Mouse (Mus musculus): Measurements from ENCODE around the gene Fam151a. TPM values are rescaled to one million over a fixed set of nuclear protein-coding genes. Genes with fewer than 3 reads are reported as not detected.

Gene Fam151a
- total and polyA plus RNA-seq, 3 experiments = 0.11 to 0.34 (median 0.24) TPM

DNA sequence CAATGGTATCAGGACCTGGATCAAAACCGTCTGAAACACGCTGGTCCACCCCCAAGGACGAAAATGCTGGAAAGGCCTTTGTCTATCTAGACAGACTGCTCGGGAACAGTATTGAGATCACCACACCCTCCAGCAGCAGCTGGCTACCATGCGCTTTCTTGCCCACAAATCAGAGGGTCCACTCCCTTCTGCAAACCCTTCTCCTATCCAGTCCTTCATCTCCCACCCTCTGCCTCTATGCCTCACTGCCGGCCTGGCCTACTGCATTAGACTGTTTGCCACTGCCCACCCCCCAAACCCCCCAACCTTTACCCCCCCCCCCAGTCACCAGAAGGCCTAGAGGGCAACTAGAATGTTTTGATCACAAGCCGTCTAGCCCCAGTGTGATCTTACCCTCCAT lies 51.7 kb downstream of the Fam151a start:
- no peak for TF ChIP-seq MAFK (IDR thresholded peaks at IDR 0.05; ENCODE audit: insufficient replicate concordance, low read length)
- no peak for TF ChIP-seq CHD2 (IDR thresholded peaks at IDR 0.05; ENCODE audit: low read length)
- H3K27me3 ChIP-seq (replicated peaks) = no peaks in the 10 kb centered on the region
- DNase-seq (ENCODE audit: extremely low read depth) = no peak
- in situ Hi-C loops (cut with MboI; ENCODE audit: low pct_ligation_motif_present, low pct_unique_long_range_greater_than_20kb, low sequenced_read_pairs) (no loop called here), dilution Hi-C loops (cut with MboI; ENCODE audit: extremely low pct_ligation_motif_present, extremely low pct_unique_long_range_greater_than_20kb, low sequenced_read_pairs) (no loop called here)
- H3K9ac ChIP-seq (ENCODE audit: insufficient read depth, low read depth) = no peak overlapping the region
- no peak overlapping the region for H3K27ac ChIP-seq (ENCODE audit: insufficient read depth, low read depth)
- peaks cover 0 to 19% of the 10 kb centered on the region in 2 experiments for H3K36me3 ChIP-seq (replicated peaks in 1 of 2; ENCODE audit: control insufficient read depth in 1 of 2, insufficient read depth in 1 of 2, low read length in 1 of 2)
- no peak overlapping the region for H3K4me3 ChIP-seq (replicated peaks in 1 of 3; ENCODE audit: low read depth in 2 of 3, low read length in 2 of 3, poor library complexity in 1 of 3)
- no peak overlapping the region for H3K4me2 ChIP-seq (ENCODE audit: insufficient read depth, low read depth, poor library complexity, severe bottlenecking)
- H3K79me2 ChIP-seq (replicated peaks; ENCODE audit: control insufficient read depth, extremely low read depth, insufficient read depth, poor library complexity, severe bottlenecking) = no peaks in the 10 kb centered on the region
- peaks cover 23 to 60% of the 10 kb centered on the region in 2 experiments for H3K4me1 ChIP-seq (ENCODE audit: control insufficient read depth in 1 of 2, insufficient read depth in 2 of 2)
- H3K9me3 ChIP-seq (replicated peaks; ENCODE audit: low read length) = peaks cover 3% of the 10 kb centered on the region

DNA sequence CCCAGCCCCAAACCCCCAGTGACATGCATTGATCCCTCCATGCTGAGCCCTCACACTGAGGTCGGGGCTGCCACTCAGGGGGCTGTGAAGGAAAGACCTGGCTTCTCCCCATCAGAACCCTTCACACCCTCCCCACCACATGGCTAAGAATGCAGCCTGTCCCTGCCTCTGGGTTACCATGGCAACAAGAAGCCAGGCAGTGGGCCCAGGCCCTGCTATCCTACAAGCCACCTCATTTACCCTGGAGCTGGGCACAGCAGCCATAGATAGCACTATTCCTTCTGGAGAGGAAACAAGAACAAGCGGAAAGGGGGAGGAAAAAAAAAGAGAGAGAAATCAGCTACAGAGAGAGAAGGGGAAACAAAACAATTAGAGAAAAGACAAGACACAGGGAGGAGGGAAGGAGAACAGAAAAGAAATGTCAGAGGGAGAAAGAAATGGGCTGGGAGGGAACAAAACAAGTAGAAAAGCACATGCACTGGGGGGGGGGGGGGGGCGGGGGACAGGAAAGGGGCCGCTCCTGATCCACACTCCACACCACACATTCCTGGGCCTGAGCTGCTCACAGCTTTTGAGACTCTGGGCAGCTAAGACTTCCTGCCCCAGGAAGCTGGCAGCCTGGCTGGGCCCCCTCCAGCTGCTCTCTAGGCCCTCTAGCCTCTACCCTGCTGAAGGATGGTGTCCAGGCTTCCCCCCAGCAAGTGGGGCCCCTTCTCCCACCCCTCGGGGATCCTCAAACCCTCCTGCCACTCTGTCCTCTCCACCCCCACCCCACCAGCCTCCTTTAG lies 52.3 kb downstream of the Fam151a start:
- peak; percentile 40 for DNase-seq (ENCODE audit: extremely low read depth)
- Histone ChIP-seq H3K4me1 (ENCODE audit: control insufficient read depth in 1 of 2, insufficient read depth in 2 of 2) (peaks cover 26 to 66% of the 10 kb centered on the region in 2 experiments), H3K4me3 (replicated peaks in 1 of 3; ENCODE audit: low read depth in 2 of 3, low read length in 2 of 3, poor library complexity in 1 of 3) (no peak overlapping the region), H3K27ac (ENCODE audit: insufficient read depth, low read depth) (peak overlapping the region; percentile 97), H3K27me3 (replicated peaks) (no peaks in the 10 kb centered on the region), H3K36me3 (replicated peaks in 1 of 2; ENCODE audit: control insufficient read depth in 1 of 2, insufficient read depth in 1 of 2, low read length in 1 of 2) (peaks cover 0 to 18% of the 10 kb centered on the region in 2 experiments), H3K9me3 (replicated peaks; ENCODE audit: low read length) (peaks cover 3% of the 10 kb centered on the region), H3K4me2 (ENCODE audit: insufficient read depth, low read depth, poor library complexity, severe bottlenecking) (0 out of 2 replicates have a peak overlapping the region, but pooled peaks have one; percentile 11), H3K79me2 (replicated peaks; ENCODE audit: control insufficient read depth, extremely low read depth, insufficient read depth, poor library complexity, severe bottlenecking) (no peaks in the 10 kb centered on the region), H3K9ac (ENCODE audit: insufficient read depth, low read depth) (peak overlapping the region; percentile 39)
- in situ Hi-C loops (cut with MboI; ENCODE audit: low pct_ligation_motif_present, low pct_unique_long_range_greater_than_20kb, low sequenced_read_pairs) = no loop called here
- TF ChIP-seq RAD21 (IDR thresholded peaks at IDR 0.05; ENCODE audit: low read depth, low read length) (no peak), USF2 (conservative IDR thresholded peaks at IDR 0.05; ENCODE audit: low read depth, low read length) (no peak), SIN3A (IDR thresholded peaks at IDR 0.05; ENCODE audit: low read length) (no peak), ETS1 (conservative IDR thresholded peaks at IDR 0.05; ENCODE audit: low read depth, low read length) (no peak), MAZ (IDR thresholded peaks at IDR 0.05; ENCODE audit: low read depth, low read length) (no peak), MXI1 (IDR thresholded peaks at IDR 0.05; ENCODE audit: low read depth, low read length) (peak; percentile 57; the same call in 1 of the 2 replicates), MEF2A (IDR thresholded peaks at IDR 0.05; ENCODE audit: borderline replicate concordance, low read depth, low read length) (no peak), POLR2AphosphoS2 (IDR thresholded peaks at IDR 0.05; ENCODE audit: low read depth, low read length) (no peak), ZKSCAN1 (IDR thresholded peaks at IDR 0.05; ENCODE audit: borderline replicate concordance, low read depth, low read length) (no peak), SMC3 (IDR thresholded peaks at IDR 0.05; ENCODE audit: low read depth, low read length) (no peak), PAX5 (IDR thresholded peaks at IDR 0.05; ENCODE audit: low read length) (no peak), MYC (IDR thresholded peaks at IDR 0.05; ENCODE audit: low read depth, low read length) (no peak), RCOR1 (conservative IDR thresholded peaks at IDR 0.05; ENCODE audit: low read depth, low read length) (no peak), E2F4 (IDR thresholded peaks at IDR 0.05; ENCODE audit: insufficient replicate concordance, low read depth, low read length) (no peak), ELF1 (IDR thresholded peaks at IDR 0.05; ENCODE audit: low read depth, low read length) (no peak), JUN (IDR thresholded peaks at IDR 0.05; ENCODE audit: insufficient read depth, low read depth, low read length) (no peak), ZC3H11A (IDR thresholded peaks at IDR 0.05; ENCODE audit: low read depth, low read length) (no peak), KAT2A (IDR thresholded peaks at IDR 0.05; ENCODE audit: insufficient replicate concordance, low read length) (no peak), MAFK (IDR thresholded peaks at IDR 0.05; ENCODE audit: insufficient replicate concordance, low read length) (no peak), TCF12 (IDR thresholded peaks at IDR 0.05; ENCODE audit: low read depth, low read length) (0 out of 2 replicates have a peak, but pooled peaks have one; percentile 5), EP300 (IDR thresholded peaks at IDR 0.05; ENCODE audit: low read length) (no peak), MAX (IDR thresholded peaks at IDR 0.05; ENCODE audit: low read length) (peak; percentile 43), CHD2 (IDR thresholded peaks at IDR 0.05; ENCODE audit: low read length) (no peak), ZNF384 (IDR thresholded peaks at IDR 0.05; ENCODE audit: low read depth, low read length) (no peak)
- dilution Hi-C loops (cut with MboI; ENCODE audit: extremely low pct_ligation_motif_present, extremely low pct_unique_long_range_greater_than_20kb, low sequenced_read_pairs) = no loop called here
